Mouse (Mus musculus): ENCODE results near the gene Slc35d1.

GRCm38 (mm10) chr4:103232156-103232555, 17.2 kb upstream of the Slc35d1 start:
- TF ChIP-seq CTCF (IDR thresholded peaks at IDR 0.05; ENCODE audit: borderline replicate concordance, extremely low read depth, insufficient read depth, insufficient read length) (no peak), POLR2A (IDR thresholded peaks at IDR 0.05; ENCODE audit: borderline replicate concordance, extremely low read depth, insufficient read depth, insufficient read length, poor library complexity, severe bottlenecking) (no peak)

All from brain, embryonic 14.5 days (tissue).